Mouse (Mus musculus): ENCODE measurements around the gene Mapk3. TPM values are rescaled to one million over a fixed set of nuclear protein-coding genes. Genes with fewer than 3 reads are reported as not detected.

The Mapk3 gene
- polyA plus RNA-seq, 1 experiment from 2014 or later = 79.0 TPM

GRCm38 (mm10) chr7:126740977-126741376, 18.4 kb upstream of the Mapk3 start:
- Histone ChIP-seq H3K4me2 (replicated peaks) (no peak overlapping the region), H3K4me3 (no peak overlapping the region)
- WGBS = 85% methylated on average over 5 of the region's 5 CpGs

GRCm38 (mm10) chr7:126741452-126741851, 17.9 kb upstream of the Mapk3 start:
- ATAC-seq (ENCODE audit: low FRiP score, low read depth) = no peak
- Histone ChIP-seq H3K4me1 (no peaks in the 10 kb centered on the region), H3K27me3 (replicated peaks) (no peaks in the 10 kb centered on the region), H3K36me3 (no peaks in the 10 kb centered on the region), H3K4me2 (replicated peaks) (no peak overlapping the region), H3K9me3 (no peaks in the 10 kb centered on the region), H3K9ac (no peak overlapping the region), H3K4me3 (no peak overlapping the region), H3K27ac (no peak overlapping the region)
- WGBS = 86% methylated on average over 5 of the region's 5 CpGs

More at GRCm38 (mm10) chr7:126740977-126741376, 18.4 kb upstream of the Mapk3 start:
- no peaks in the 10 kb centered on the region for H3K9me3 ChIP-seq
- H3K27ac ChIP-seq = no peak overlapping the region
- ATAC-seq (ENCODE audit: low FRiP score, low read depth) = no peak
- H3K4me1 ChIP-seq = no peaks in the 10 kb centered on the region
- no peak overlapping the region for H3K9ac ChIP-seq
- H3K27me3 ChIP-seq (replicated peaks) = no peaks in the 10 kb centered on the region
- H3K36me3 ChIP-seq = no peaks in the 10 kb centered on the region

DNA sequence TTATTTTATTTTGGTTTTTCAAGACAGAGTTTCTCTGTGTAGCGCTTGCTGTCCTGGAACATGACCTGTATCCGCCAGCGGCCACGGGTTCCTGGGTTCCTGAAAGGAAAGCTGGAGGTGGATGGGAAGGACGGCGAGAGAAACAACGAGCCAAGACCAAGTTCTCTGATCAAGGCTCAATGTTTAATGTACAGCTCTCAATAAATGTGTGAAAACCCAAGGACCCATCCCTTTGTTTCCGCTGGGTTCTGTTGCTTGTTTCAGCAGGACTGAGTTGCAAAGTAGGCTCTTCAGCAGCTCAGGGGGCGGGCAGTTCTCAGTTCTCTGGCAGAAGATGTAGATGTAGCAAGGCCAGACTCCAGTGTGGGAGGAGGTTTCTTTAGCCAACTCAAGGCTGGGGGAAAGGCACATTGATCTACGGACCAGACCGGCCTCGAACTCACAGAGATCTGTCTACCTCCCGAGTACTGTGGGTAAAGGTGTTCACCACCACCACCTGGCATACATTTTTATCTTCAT, 17.4 kb upstream of the Mapk3 start:
- no peak for ATAC-seq (ENCODE audit: low FRiP score, low read depth)

GRCm38 (mm10) chr7:126746066-126746465, 13.3 kb upstream of the Mapk3 start:
- Histone ChIP-seq H3K4me2 (replicated peaks) (no peak overlapping the region), H3K4me3 (no peak overlapping the region), H3K36me3 (no peaks in the 10 kb centered on the region), H3K4me1 (no peaks in the 10 kb centered on the region), H3K9me3 (no peaks in the 10 kb centered on the region), H3K27me3 (replicated peaks) (no peaks in the 10 kb centered on the region), H3K9ac (no peak overlapping the region), H3K27ac (no peak overlapping the region)
- 94% methylated on average over 12 of the region's 12 CpGs for WGBS
- ATAC-seq (ENCODE audit: low FRiP score, low read depth) = no peak

More for the DNA sequence above, 17.4 kb upstream of the Mapk3 start:
- Histone ChIP-seq H3K27ac (no peak overlapping the region), H3K4me3 (no peak overlapping the region), H3K36me3 (no peaks in the 10 kb centered on the region), H3K9ac (no peak overlapping the region), H3K4me2 (replicated peaks) (no peak overlapping the region), H3K4me1 (no peaks in the 10 kb centered on the region), H3K9me3 (no peaks in the 10 kb centered on the region), H3K27me3 (replicated peaks) (no peaks in the 10 kb centered on the region)
- WGBS = 92% methylated on average over 13 of the region's 13 CpGs

GRCm38 (mm10) chr7:126746798-126747197, 12.6 kb upstream of the Mapk3 start:
- ATAC-seq (ENCODE audit: low FRiP score, low read depth) = no peak
- 37% methylated on average over 6 of the region's 6 CpGs for WGBS
- no peak overlapping the region for H3K4me2 ChIP-seq (replicated peaks)

DNA sequence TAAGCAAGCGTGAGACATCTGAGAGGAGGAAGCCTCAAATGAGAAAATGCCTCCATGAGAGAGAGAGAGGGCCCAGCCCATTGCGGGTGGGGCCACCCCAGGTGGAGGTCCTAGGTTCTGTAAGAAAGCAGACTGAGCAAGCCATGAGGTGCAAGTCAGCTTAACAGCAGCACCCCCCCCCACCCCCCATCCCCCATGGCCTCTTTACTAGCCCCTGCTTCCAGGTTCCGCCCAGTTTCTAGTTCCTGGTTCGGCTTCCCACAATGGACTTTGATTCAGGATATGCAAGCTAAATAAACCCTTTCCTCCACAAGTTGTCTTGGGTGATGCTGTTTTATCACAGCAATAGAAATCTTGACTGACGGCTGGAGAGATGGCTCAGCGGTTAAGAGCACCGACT, 10.6 kb upstream of the Mapk3 start:
- Histone ChIP-seq H3K9ac (no peak overlapping the region), H3K36me3 (no peaks in the 10 kb centered on the region), H3K27ac (no peak overlapping the region), H3K27me3 (replicated peaks) (no peaks in the 10 kb centered on the region), H3K9me3 (no peaks in the 10 kb centered on the region), H3K4me3 (no peak overlapping the region), H3K4me2 (replicated peaks) (no peak overlapping the region), H3K4me1 (no peaks in the 10 kb centered on the region)
- no peak for ATAC-seq (ENCODE audit: low FRiP score, low read depth)
- 77% methylated on average over 7 of the region's 7 CpGs for WGBS

More at GRCm38 (mm10) chr7:126746798-126747197, 12.6 kb upstream of the Mapk3 start:
- no peak overlapping the region for H3K27ac ChIP-seq
- H3K36me3 ChIP-seq = no peaks in the 10 kb centered on the region
- H3K9me3 ChIP-seq = no peaks in the 10 kb centered on the region
- no peaks in the 10 kb centered on the region for H3K27me3 ChIP-seq (replicated peaks)
- no peak overlapping the region for H3K9ac ChIP-seq
- H3K4me1 ChIP-seq = no peaks in the 10 kb centered on the region
- no peak overlapping the region for H3K4me3 ChIP-seq

- H3K9ac ChIP-seq = no peak overlapping the region
- no peak overlapping the region for H3K4me3 ChIP-seq
- ATAC-seq (ENCODE audit: low FRiP score, low read depth) = no peak
- WGBS = 96% methylated on average over 17 of the region's 17 CpGs
- H3K4me1 ChIP-seq = 0 out of 2 replicates have a peak, but pooled peaks cover 3% of the 10 kb centered on the region
- H3K27ac ChIP-seq = no peak overlapping the region
- no peak overlapping the region for H3K4me2 ChIP-seq (replicated peaks)
- H3K9me3 ChIP-seq = no peaks in the 10 kb centered on the region
- H3K27me3 ChIP-seq (replicated peaks) = no peaks in the 10 kb centered on the region
- H3K36me3 ChIP-seq = no peaks in the 10 kb centered on the region
These were observed 9.6 kb upstream of the Mapk3 start for GRCm38 (mm10) chr7:126749582-126750343.

DNA sequence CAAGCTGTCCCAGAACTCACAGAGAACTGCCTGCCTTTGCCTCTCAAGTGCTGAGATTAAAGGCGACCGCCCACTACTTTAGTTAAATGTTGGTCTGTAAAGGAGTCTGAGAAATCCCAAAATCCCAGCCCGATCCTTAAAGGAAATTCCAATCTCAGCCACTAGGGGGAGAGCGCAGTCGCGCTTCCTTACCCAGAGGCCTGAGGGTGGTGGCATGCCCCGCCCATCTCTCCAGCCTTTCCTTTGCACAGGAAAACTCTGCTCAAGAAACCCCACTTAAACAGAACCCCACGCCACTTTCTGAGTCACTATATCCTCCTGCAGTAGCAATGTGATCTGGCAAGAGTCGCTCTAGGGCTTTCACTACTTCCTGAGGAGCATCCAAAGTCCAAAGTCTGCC, 4.5 kb upstream of the Mapk3 start:
- H3K9me3 ChIP-seq = no peaks in the 10 kb centered on the region
- WGBS = 1% methylated on average over 9 of the region's 9 CpGs
- peak overlapping the region; percentile 32; the same call in 1 of the 2 replicates for H3K4me2 ChIP-seq (replicated peaks)
- H3K9ac ChIP-seq = no peak overlapping the region
- peaks cover 6% of the 10 kb centered on the region; the same call in 1 of the 2 replicates for H3K4me1 ChIP-seq
- no peak overlapping the region for H3K4me3 ChIP-seq
- H3K36me3 ChIP-seq = no peaks in the 10 kb centered on the region
- no peak overlapping the region for H3K27ac ChIP-seq
- peak; percentile 48 for ATAC-seq (ENCODE audit: low FRiP score, low read depth)
- H3K27me3 ChIP-seq (replicated peaks) = no peaks in the 10 kb centered on the region

- ATAC-seq (ENCODE audit: low FRiP score, low read depth) = no peak
These were observed 862 bp upstream of the Mapk3 start for GRCm38 (mm10) chr7:126758539-126758938.

GRCm38 (mm10) chr7:126759672-126760390, 430 bp downstream of the Mapk3 start:
- WGBS = 2% methylated on average over 24 of the region's 24 CpGs
- peak; percentile 71 for ATAC-seq (ENCODE audit: low FRiP score, low read depth)
- Histone ChIP-seq H3K27ac (peak overlapping the region; percentile 58), H3K36me3 (peaks cover 21% of the 10 kb centered on the region), H3K4me2 (replicated peaks) (peak overlapping the region; percentile 93), H3K27me3 (replicated peaks) (no peaks in the 10 kb centered on the region), H3K9ac (peak overlapping the region; percentile 81), H3K4me1 (peaks cover 24% of the 10 kb centered on the region), H3K4me3 (peak overlapping the region; percentile 78), H3K9me3 (no peaks in the 10 kb centered on the region)

More at GRCm38 (mm10) chr7:126758539-126758938, 862 bp upstream of the Mapk3 start:
- Histone ChIP-seq H3K9ac (no peak overlapping the region), H3K36me3 (peaks cover 8% of the 10 kb centered on the region), H3K4me2 (replicated peaks) (no peak overlapping the region), H3K27me3 (replicated peaks) (no peaks in the 10 kb centered on the region), H3K27ac (no peak overlapping the region), H3K4me3 (no peak overlapping the region), H3K4me1 (peaks cover 26% of the 10 kb centered on the region), H3K9me3 (no peaks in the 10 kb centered on the region)
- WGBS = 60% methylated on average over 7 of the region's 7 CpGs

GRCm38 (mm10) chr7:126760391-126760802, 996 bp downstream of the Mapk3 start:
- Histone ChIP-seq H3K9ac (peak overlapping the region; percentile 81), H3K36me3 (peaks cover 26% of the 10 kb centered on the region), H3K27ac (peak overlapping the region; percentile 58), H3K27me3 (replicated peaks) (no peaks in the 10 kb centered on the region), H3K9me3 (no peaks in the 10 kb centered on the region), H3K4me1 (peaks cover 21% of the 10 kb centered on the region), H3K4me2 (replicated peaks) (peak overlapping the region; percentile 93), H3K4me3 (peak overlapping the region; percentile 78)
- WGBS = 14% methylated on average over 3 of the region's 3 CpGs
- ATAC-seq (ENCODE audit: low FRiP score, low read depth) = no peak

DNA sequence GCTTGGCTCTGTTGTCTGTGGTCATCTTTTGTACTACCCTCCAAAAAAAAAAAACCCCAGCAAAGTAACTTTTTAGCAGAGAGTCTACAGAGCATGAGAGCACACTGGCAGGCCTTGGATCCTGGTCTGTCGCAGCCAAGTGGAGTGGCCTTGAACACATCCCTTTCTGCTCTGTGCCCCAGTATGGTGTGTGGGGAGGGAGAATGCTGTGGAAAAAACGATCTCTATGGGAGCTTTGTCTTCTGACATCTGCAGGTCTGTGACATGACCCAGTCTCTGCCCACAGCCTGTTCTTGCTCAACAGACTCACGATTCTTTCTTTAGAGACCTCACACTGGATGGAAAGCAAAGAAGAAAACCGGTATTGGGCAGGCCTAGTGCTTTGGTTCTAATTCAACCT, 1.6 kb downstream of the Mapk3 start:
- H3K9me3 ChIP-seq = no peaks in the 10 kb centered on the region
- WGBS = 74% methylated on average over 4 of the region's 4 CpGs
- H3K27me3 ChIP-seq (replicated peaks) = no peaks in the 10 kb centered on the region
- H3K9ac ChIP-seq = peak overlapping the region; percentile 81; the same call in 1 of the 2 replicates
- ATAC-seq (ENCODE audit: low FRiP score, low read depth) = no peak
- H3K4me1 ChIP-seq = peaks cover 21% of the 10 kb centered on the region
- peak overlapping the region; percentile 93 for H3K4me2 ChIP-seq (replicated peaks)
- H3K36me3 ChIP-seq = peaks cover 32% of the 10 kb centered on the region
- H3K27ac ChIP-seq = no peak overlapping the region
- no peak overlapping the region for H3K4me3 ChIP-seq

Measured in neural tube, embryonic 12.5 days (tissue).